Mouse (Mus musculus): ENCODE measurements around the gene Muc4. TPM values are rescaled to one million over a fixed set of nuclear protein-coding genes. Genes with fewer than 3 reads are reported as not detected.

Muc4 gene
- polyA plus RNA-seq, 1 experiment, result 0.02 TPM

- no peak for DNase-seq (ENCODE audit: extremely low spot score in 1 of 2, low spot score in 1 of 2)
These were observed 11.4 kb upstream of the Muc4 start for GRCm38 (mm10) chr16:32724259-32724658.

- no peak for DNase-seq (ENCODE audit: extremely low spot score in 1 of 2, low spot score in 1 of 2)
These were observed 9.2 kb upstream of the Muc4 start for GRCm38 (mm10) chr16:32726501-32726900.

- no peak for DNase-seq (ENCODE audit: extremely low spot score in 1 of 2, low spot score in 1 of 2)
These were observed 7.4 kb upstream of the Muc4 start for GRCm38 (mm10) chr16:32728240-32728639.

- no peak for DNase-seq (ENCODE audit: extremely low spot score in 1 of 2, low spot score in 1 of 2)
These were observed 7.0 kb upstream of the Muc4 start for GRCm38 (mm10) chr16:32728730-32729129.

GRCm38 (mm10) chr16:32733213-32733612, 2.5 kb upstream of the Muc4 start:
- DNase-seq (ENCODE audit: extremely low spot score in 1 of 2, low spot score in 1 of 2), result no peak

- no peak for DNase-seq (ENCODE audit: extremely low spot score in 1 of 2, low spot score in 1 of 2)
These were observed 336 bp downstream of the Muc4 start for GRCm38 (mm10) chr16:32736022-32736421.

GRCm38 (mm10) chr16:32740003-32740663, 4.4 kb downstream of the Muc4 start:
- no peak for DNase-seq (ENCODE audit: extremely low spot score in 1 of 2, low spot score in 1 of 2)

GRCm38 (mm10) chr16:32741366-32741765, 5.7 kb downstream of the Muc4 start:
- no peak for DNase-seq (ENCODE audit: extremely low spot score in 1 of 2, low spot score in 1 of 2)

GRCm38 (mm10) chr16:32742712-32743111, 7.0 kb downstream of the Muc4 start:
- DNase-seq (ENCODE audit: extremely low spot score in 1 of 2, low spot score in 1 of 2), result no peak

- DNase-seq (ENCODE audit: extremely low spot score in 1 of 2, low spot score in 1 of 2), result peak in 1 of 2 experiments; percentile 19
These were observed 10.2 kb downstream of the Muc4 start for GRCm38 (mm10) chr16:32745852-32746251.

- no peak for DNase-seq (ENCODE audit: extremely low spot score in 1 of 2, low spot score in 1 of 2)
These were observed 14.8 kb downstream of the Muc4 start for GRCm38 (mm10) chr16:32750242-32751127.

- no peak for DNase-seq (ENCODE audit: extremely low spot score in 1 of 2, low spot score in 1 of 2)
These were observed 28.9 kb downstream of the Muc4 start for GRCm38 (mm10) chr16:32764550-32764949.

- DNase-seq (ENCODE audit: extremely low spot score in 1 of 2, low spot score in 1 of 2), result no peak
These were observed 29.3 kb downstream of the Muc4 start for GRCm38 (mm10) chr16:32764961-32765360.

- DNase-seq (ENCODE audit: extremely low spot score in 1 of 2, low spot score in 1 of 2), result no peak
These were observed 31.2 kb downstream of the Muc4 start for GRCm38 (mm10) chr16:32766904-32767303.

GRCm38 (mm10) chr16:32776676-32777075, 41.0 kb downstream of the Muc4 start:
- no peak for DNase-seq (ENCODE audit: extremely low spot score in 1 of 2, low spot score in 1 of 2)

- DNase-seq (ENCODE audit: extremely low spot score in 1 of 2, low spot score in 1 of 2), result no peak
These were observed 43.3 kb downstream of the Muc4 start for GRCm38 (mm10) chr16:32778956-32779355.

- no peak for DNase-seq (ENCODE audit: extremely low spot score in 1 of 2, low spot score in 1 of 2)
These were observed 47.8 kb downstream of the Muc4 start for GRCm38 (mm10) chr16:32783324-32784062.

GRCm38 (mm10) chr16:32784840-32785239, 49.2 kb downstream of the Muc4 start:
- peak; percentile 19 to 42 for DNase-seq (ENCODE audit: extremely low spot score in 1 of 2, low spot score in 1 of 2)

GRCm38 (mm10) chr16:32790056-32790455, 54.4 kb downstream of the Muc4 start:
- DNase-seq (ENCODE audit: extremely low spot score in 1 of 2, low spot score in 1 of 2), result no peak

GRCm38 (mm10) chr16:32795177-32795576, 59.5 kb downstream of the Muc4 start:
- no peak for DNase-seq (ENCODE audit: extremely low spot score in 1 of 2, low spot score in 1 of 2)
